Mouse (Mus musculus) CH12.LX (cell line): ENCODE measurements around the gene Prkn.

Source experiments
- EP300 ChIP-seq: IDR thresholded peaks from 2 replicates; pipeline ENCODE4 v1.6.1; 2011; ENCODE audit warnings: low read length, improper control_type of control experiment
- GABPA ChIP-seq: IDR thresholded peaks from 2 replicates; pipeline ENCODE4 v1.6.1; 2012; ENCODE audit warnings: low read depth, low read length, improper control_type of control experiment, inconsistent platforms; ENCODE audit not compliant: insufficient replicate concordance
- MAX ChIP-seq: IDR thresholded peaks from 2 replicates; pipeline ENCODE4 v1.6.1; 2011; ENCODE audit warnings: low read length, improper control_type of control experiment
- MAZ ChIP-seq: IDR thresholded peaks from 2 replicates; pipeline ENCODE4 v1.6.1; 2012; ENCODE audit warnings: low read depth, mild to moderate bottlenecking, inconsistent platforms, low read length, improper control_type of control experiment, moderate library complexity
- NELFE ChIP-seq: IDR thresholded peaks from 2 replicates; pipeline ENCODE4 v1.6.1; 2011; ENCODE audit warnings: low read depth, low read length, improper control_type of control experiment
- NRF1 ChIP-seq: IDR thresholded peaks from 2 replicates; pipeline ENCODE4 v1.6.1; 2014; ENCODE audit warnings: low read depth, mild to moderate bottlenecking, inconsistent platforms, low read length, improper control_type of control experiment, moderate library complexity
- POLR2A ChIP-seq: IDR thresholded peaks from 2 replicates; pipeline ENCODE4 v1.6.1; 2011; ENCODE audit warnings: low read depth, mild to moderate bottlenecking, improper control_type of control experiment, low read length
- SIN3A ChIP-seq: IDR thresholded peaks from 2 replicates; pipeline ENCODE4 v1.6.1; 2012; ENCODE audit warnings: low read length, improper control_type of control experiment, inconsistent platforms
- SMC3 ChIP-seq: IDR thresholded peaks from 2 replicates; pipeline ENCODE4 v1.6.1; 2011; ENCODE audit warnings: low read depth, low read length, improper control_type of control experiment
- TCF12 ChIP-seq: IDR thresholded peaks from 2 replicates; pipeline ENCODE4 v1.6.1; 2014; ENCODE audit warnings: low read depth, mild to moderate bottlenecking, inconsistent platforms, low read length, improper control_type of control experiment
- UBTF ChIP-seq: IDR thresholded peaks from 2 replicates; pipeline ENCODE4 v1.6.1; 2012; ENCODE audit warnings: low read depth, mild to moderate bottlenecking, inconsistent platforms, low read length, improper control_type of control experiment, moderate library complexity
- USF1 ChIP-seq: IDR thresholded peaks from 2 replicates; pipeline ENCODE4 v1.6.1; 2014; ENCODE audit warnings: low read depth, mild to moderate bottlenecking, inconsistent platforms, low read length, improper control_type of control experiment
- USF2 ChIP-seq: conservative IDR thresholded peaks from 2 replicates; pipeline ENCODE4 v1.6.1; 2011; ENCODE audit warnings: low read depth, low read length, improper control_type of control experiment
- ZC3H11A ChIP-seq: IDR thresholded peaks from 2 replicates; pipeline ENCODE4 v1.6.1; 2012; ENCODE audit warnings: low read depth, mild to moderate bottlenecking, inconsistent platforms, low read length, improper control_type of control experiment

DNA sequence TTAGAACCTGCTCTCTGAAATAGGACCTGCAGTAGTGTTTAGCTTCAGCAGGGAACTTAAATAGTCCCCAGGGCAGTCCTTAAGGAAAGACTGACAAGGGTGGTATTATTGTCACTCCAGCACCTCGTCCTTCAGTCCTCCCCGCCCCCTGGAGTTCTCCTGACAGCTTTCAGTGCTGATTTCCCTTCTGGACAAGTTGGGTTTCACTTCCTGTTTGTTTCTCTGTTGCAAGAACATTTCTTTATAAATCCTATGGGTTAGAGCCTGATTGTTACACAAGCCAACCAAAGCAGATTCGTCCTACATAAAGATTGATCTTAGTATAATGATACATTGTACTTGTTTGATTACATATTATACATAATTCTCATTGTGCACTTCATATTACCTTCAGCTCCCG is 142.0 kb downstream of the Prkn start:
- TF ChIP-seq POLR2A (no peak), GABPA (no peak), UBTF (no peak), MAX (no peak), ZC3H11A (no peak), NRF1 (no peak), NELFE (no peak), TCF12 (no peak), USF2 (no peak), MAZ (no peak), USF1 (no peak), EP300 (no peak), SIN3A (no peak), SMC3 (no peak)
